Mouse (Mus musculus) stomach, embryonic 14.5 days (tissue): ENCODE measurements around the gene Ccdc85c. TPM values are rescaled to one million over a fixed set of nuclear protein-coding genes. Genes with fewer than 3 reads are reported as not detected.

ENCODE experiments used
- ATAC-seq: fragments of 200-750 bp; cut with Nextera tagmentation; 2 replicates; pipeline ENCODE4 v1.8.0; 2017; ENCODE audit warnings: low read depth, moderate TSS enrichment; ENCODE audit not compliant: insufficient number of reproducible peaks, insufficient read depth, low FRiP score
- H3K27ac ChIP-seq: fragments of 300-500 bp; sonication (generic); 2 replicates; pipeline ENCODE4 v1.5.1; 2014; ENCODE audit warnings: mild to moderate bottlenecking, low read length, moderate library complexity, mixed read lengths
- H3K27me3 ChIP-seq: fragments of 300-500 bp; sonication (generic); 2 replicates; pipeline ENCODE4 v1.6.1; 2014; ENCODE audit warnings: low read length, control low read depth, mixed read lengths; ENCODE audit not compliant: control insufficient read depth, insufficient read depth
- H3K36me3 ChIP-seq: fragments of 300-500 bp; sonication (generic); 2 replicates; pipeline ENCODE4 v1.6.1; 2014; ENCODE audit warnings: mild to moderate bottlenecking, control low read depth, low read length, moderate library complexity, mixed read lengths; ENCODE audit not compliant: control insufficient read depth, insufficient read depth
- H3K4me1 ChIP-seq: fragments of 300-500 bp; sonication (generic); 2 replicates; pipeline ENCODE4 v1.6.1; 2014; ENCODE audit warnings: low read length, control low read depth, mixed read lengths; ENCODE audit not compliant: control insufficient read depth, insufficient read depth
- H3K4me2 ChIP-seq: fragments of 300-500 bp; sonication (generic); replicated peaks from 2 replicates; pipeline ENCODE4 v1.6.1; 2014; ENCODE audit warnings: low read depth, low read length, control low read depth
- H3K4me3 ChIP-seq: fragments of 300-500 bp; sonication (generic); 2 replicates; pipeline ENCODE4 v1.5.1; 2014; ENCODE audit warnings: low read depth, low read length, control low read depth
- H3K9ac ChIP-seq: fragments of 300-500 bp; sonication (generic); replicated peaks from 2 replicates; pipeline ENCODE4 v1.6.1; 2014; ENCODE audit warnings: low read depth, mild to moderate bottlenecking, control low read depth, low read length, moderate library complexity, mixed read lengths
- H3K9me3 ChIP-seq: fragments of 300-500 bp; sonication (generic); 2 replicates; pipeline ENCODE4 v1.6.1; 2016; ENCODE audit warnings: low read depth, low read length, control low read depth; ENCODE audit not compliant: control insufficient read depth
- WGBS: fragments of 180-500 bp; shearing (Covaris S2); extraction: QIAGEN DNeasy Blood & Tissue Kit; methylation state at CpG from one replicate; pipeline ENCODE4 v1.1.7; 2014; 5-methylcytosine and 5-hydroxymethylcytosine counted together
- polyA plus RNA-seq: library from polyadenylated mRNA; unstranded; fragments of >200 nt; fragmentation: Nextera tagmentation; extraction: Ambion mirVana; gene quantifications from 2 replicates; pipeline ENCODE4 v1.2.1, GENCODE M21; 2014

Gene Ccdc85c
- polyA plus RNA-seq, 1 experiment from 2014 or later = 10.2 TPM

DNA sequence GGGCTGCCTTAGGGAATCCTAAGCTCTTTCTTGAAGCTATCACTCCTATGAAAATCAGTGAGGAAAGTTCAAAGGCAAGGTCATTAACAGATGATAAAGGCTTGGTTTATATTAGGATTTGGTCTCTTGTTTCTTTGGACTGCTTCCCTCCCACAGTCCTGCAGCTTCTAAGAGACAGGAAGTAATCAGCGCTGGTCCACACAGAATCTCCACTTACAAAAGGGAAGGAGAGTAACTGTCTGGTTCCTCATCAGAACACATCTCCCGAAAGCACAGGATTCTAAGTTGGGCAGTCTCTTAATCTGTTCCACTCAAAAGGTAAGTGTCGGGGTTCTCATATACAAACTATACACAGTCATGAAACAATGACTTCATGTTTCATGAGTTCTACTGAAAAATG is 106.3 kb downstream of the Ccdc85c start:
- no peaks in the 10 kb centered on the region for H3K27me3 ChIP-seq
- 57% methylated on average over 3 of the region's 3 CpGs for WGBS
- no peak overlapping the region for H3K27ac ChIP-seq
- H3K9me3 ChIP-seq = no peaks in the 10 kb centered on the region
- no peak for ATAC-seq
- peaks cover 7% of the 10 kb centered on the region; the same call in 1 of the 2 replicates for H3K4me1 ChIP-seq
- no peak overlapping the region for H3K9ac ChIP-seq
- H3K4me3 ChIP-seq = no peak overlapping the region
- peaks cover 5% of the 10 kb centered on the region; the same call in 1 of the 2 replicates for H3K36me3 ChIP-seq
- H3K4me2 ChIP-seq = no peak overlapping the region

DNA sequence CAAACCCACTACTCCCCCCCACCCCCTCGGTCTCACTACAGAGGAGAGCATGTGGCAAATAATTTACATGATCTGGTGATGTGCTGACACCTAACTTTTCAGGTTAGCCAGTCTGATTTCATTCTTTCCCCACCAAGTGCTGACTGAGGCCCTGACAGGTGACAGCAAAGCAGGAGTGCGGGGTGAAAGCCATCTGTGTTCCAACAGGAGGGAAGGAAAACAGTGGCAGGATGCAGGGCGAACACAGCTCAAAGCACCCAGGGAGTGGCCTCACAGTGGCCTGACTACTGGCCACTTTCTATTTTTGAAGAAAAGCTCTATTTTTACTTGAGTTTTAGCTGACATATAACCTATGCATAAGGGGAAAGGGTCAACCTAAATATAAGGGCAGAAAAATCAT is 111.5 kb downstream of the Ccdc85c start:
- Histone ChIP-seq H3K4me3 (no peak overlapping the region), H3K27ac (no peak overlapping the region), H3K9ac (no peak overlapping the region), H3K9me3 (no peaks in the 10 kb centered on the region), H3K4me2 (no peak overlapping the region), H3K36me3 (peaks cover 22% of the 10 kb centered on the region; the same call in 1 of the 2 replicates), H3K4me1 (no peaks in the 10 kb centered on the region), H3K27me3 (no peaks in the 10 kb centered on the region)
- 86% methylated on average over 3 of the region's 3 CpGs for WGBS
- no peak for ATAC-seq

DNA sequence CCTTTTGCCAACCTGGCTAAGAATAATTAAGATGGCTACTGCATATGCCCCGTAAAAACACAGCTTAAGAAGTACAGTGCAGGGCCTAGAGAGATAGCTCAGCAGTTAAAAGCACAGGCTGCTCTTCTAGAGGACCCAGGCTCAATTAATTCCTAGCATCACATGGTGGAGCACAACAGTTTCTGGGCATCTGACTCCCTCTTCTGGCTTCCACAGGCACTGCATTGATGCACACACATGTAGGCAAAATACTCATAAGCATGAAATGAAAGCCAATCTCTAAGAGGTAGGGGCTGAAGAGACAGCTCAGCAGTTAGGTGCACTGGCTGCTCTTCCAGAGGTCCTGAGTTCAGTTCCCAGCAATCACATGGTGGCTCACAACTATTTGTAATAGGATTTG is 113.2 kb downstream of the Ccdc85c start:
- no peaks in the 10 kb centered on the region for H3K27me3 ChIP-seq
- WGBS = 89% methylated on average over 1 of the region's 1 CpGs

DNA sequence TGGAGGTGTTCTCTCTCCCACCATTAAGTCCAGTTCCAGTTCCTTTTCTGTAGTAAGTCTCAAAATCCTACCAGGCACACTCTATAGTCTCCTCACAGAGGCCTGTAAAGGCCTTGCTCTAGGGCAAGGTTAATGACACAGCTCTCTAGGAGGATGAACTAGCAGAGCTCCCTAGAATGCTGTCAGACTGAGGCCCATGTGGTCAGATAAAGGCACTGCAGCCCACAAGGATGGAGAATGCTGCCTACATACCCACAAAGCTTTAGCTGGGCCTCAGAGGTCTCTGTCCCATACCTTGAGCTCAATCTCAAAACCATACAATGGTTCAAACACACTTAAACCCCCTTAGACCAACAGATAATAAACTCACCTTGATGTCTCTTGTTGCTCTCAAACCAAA is 115.4 kb downstream of the Ccdc85c start:
- Histone ChIP-seq H3K4me3 (no peak overlapping the region), H3K4me1 (no peaks in the 10 kb centered on the region), H3K36me3 (peaks cover 39% of the 10 kb centered on the region)

More for the DNA sequence above, 113.2 kb downstream of the Ccdc85c start:
- Histone ChIP-seq H3K27ac (no peak overlapping the region), H3K4me1 (no peaks in the 10 kb centered on the region), H3K9me3 (no peaks in the 10 kb centered on the region), H3K36me3 (peaks cover 26% of the 10 kb centered on the region), H3K4me2 (no peak overlapping the region), H3K9ac (no peak overlapping the region), H3K4me3 (no peak overlapping the region)
- ATAC-seq = no peak

More for the DNA sequence above, 115.4 kb downstream of the Ccdc85c start:
- Histone ChIP-seq H3K4me2 (no peak overlapping the region), H3K27me3 (no peaks in the 10 kb centered on the region), H3K27ac (no peak overlapping the region), H3K9ac (no peak overlapping the region), H3K9me3 (no peaks in the 10 kb centered on the region)
- ATAC-seq = no peak

Other genes with a start within 250 kb of the Ccdc85c start
- gene Setd3, start 96.1 kb downstream of the Ccdc85c start, polyA plus RNA-seq = 74.2 and 80.8 TPM in 2 replicates
- gene Ccnk, start 95.8 kb downstream of the Ccdc85c start, polyA plus RNA-seq = 5.9 and 8.0 TPM in 2 replicates
- 0.69 and 0.72 TPM in 2 replicates for gene Hhipl1, start 30.8 kb upstream of the Ccdc85c start, polyA plus RNA-seq
- 6.5 and 8.7 TPM in 2 replicates for gene Cyp46a1, start 59.0 kb upstream of the Ccdc85c start, polyA plus RNA-seq
- 68.6 and 75.8 TPM in 2 replicates for gene Eml1, start 95.5 kb upstream of the Ccdc85c start, polyA plus RNA-seq